Mouse (Mus musculus) MEL-GATA-1-ER (cell line): ENCODE results near the gene 4931409K22Rik.
"Not testable (repeated sequence)": the region's sequence is repeated elsewhere in the genome, so short reads cannot be mapped to it uniquely, and the experiment has no call there.

Experiments used
- DNase-seq: peaks from one replicate; pipeline ENCODE4 v3.0.0-alpha.2; 2012; ENCODE audit warnings: low read depth; ENCODE audit errors: extremely low read depth

The 4931409K22Rik gene

GRCm38 (mm10) chr5:24593928-24594327, 37.3 kb upstream of the 4931409K22Rik start:
- no peak for DNase-seq

GRCm38 (mm10) chr5:24593230-24593629, 36.6 kb upstream of the 4931409K22Rik start:
- DNase-seq, result no peak

GRCm38 (mm10) chr5:24592471-24593160, 36.0 kb upstream of the 4931409K22Rik start:
- no peak for DNase-seq

GRCm38 (mm10) chr5:24591796-24592470, 35.3 kb upstream of the 4931409K22Rik start:
- DNase-seq, result no peak

- DNase-seq, result no peak
Measured at GRCm38 (mm10) chr5:24591268-24591721, 34.7 kb upstream of the 4931409K22Rik start.

GRCm38 (mm10) chr5:24589511-24590500, 33.2 kb upstream of the 4931409K22Rik start:
- no peak for DNase-seq

GRCm38 (mm10) chr5:24587200-24587577, 30.6 kb upstream of the 4931409K22Rik start:
- no peak for DNase-seq

- peak; percentile 89 for DNase-seq
Measured at GRCm38 (mm10) chr5:24586547-24587199, 30.1 kb upstream of the 4931409K22Rik start, which contains the start of gene Chpf2. TSS of gene Chpf2 (plus strand) at chr5:24586741.

GRCm38 (mm10) chr5:24586106-24586505, 29.5 kb upstream of the 4931409K22Rik start:
- DNase-seq, result no peak

GRCm38 (mm10) chr5:24578109-24578963, 21.7 kb upstream of the 4931409K22Rik start:
- no peak for DNase-seq

- DNase-seq, result peak; percentile 100
Measured at GRCm38 (mm10) chr5:24577183-24577929, 20.7 kb upstream of the 4931409K22Rik start, which contains the start of gene Abcf2. TSS of gene Abcf2 (minus strand) at chr5:24577467.

GRCm38 (mm10) chr5:24576801-24577182, 20.2 kb upstream of the 4931409K22Rik start:
- DNase-seq, result no peak

- DNase-seq, result peak; percentile 71
Measured at GRCm38 (mm10) chr5:24575948-24576347, 19.3 kb upstream of the 4931409K22Rik start.

GRCm38 (mm10) chr5:24555335-24555734, 1.3 kb downstream of the 4931409K22Rik start:
- DNase-seq, result not testable (repeated sequence)

GRCm38 (mm10) chr5:24553621-24554244, 2.9 kb downstream of the 4931409K22Rik start:
- DNase-seq, result no peak

GRCm38 (mm10) chr5:24551317-24551688, 5.3 kb downstream of the 4931409K22Rik start:
- DNase-seq, result no peak

GRCm38 (mm10) chr5:24550598-24551316, 5.9 kb downstream of the 4931409K22Rik start:
- DNase-seq, result no peak

- peak; percentile 58 for DNase-seq
Measured at GRCm38 (mm10) chr5:24542643-24543042, 14.0 kb downstream of the 4931409K22Rik start.
